Mouse (Mus musculus) layer of hippocampus, postnatal 10 days (tissue): ENCODE results near the gene Tmem150b. TPM values are rescaled to one million over a fixed set of nuclear protein-coding genes. Genes with fewer than 3 reads are reported as not detected.

Experiments used
- DNase-seq, 2 experiments: peaks; one replicate each; pipeline ENCODE4 v3.0.0; 2021; ENCODE audit warnings: low spot score in 2 of 2
- total RNA-seq, 2 experiments: library from RNA; stranded (reverse); gene quantifications; 2 replicates each; pipeline ENCODE4 v1.2.3; 2021

Tmem150b gene
- total RNA-seq, 2 experiments from 2014 or later: not detected

DNA sequence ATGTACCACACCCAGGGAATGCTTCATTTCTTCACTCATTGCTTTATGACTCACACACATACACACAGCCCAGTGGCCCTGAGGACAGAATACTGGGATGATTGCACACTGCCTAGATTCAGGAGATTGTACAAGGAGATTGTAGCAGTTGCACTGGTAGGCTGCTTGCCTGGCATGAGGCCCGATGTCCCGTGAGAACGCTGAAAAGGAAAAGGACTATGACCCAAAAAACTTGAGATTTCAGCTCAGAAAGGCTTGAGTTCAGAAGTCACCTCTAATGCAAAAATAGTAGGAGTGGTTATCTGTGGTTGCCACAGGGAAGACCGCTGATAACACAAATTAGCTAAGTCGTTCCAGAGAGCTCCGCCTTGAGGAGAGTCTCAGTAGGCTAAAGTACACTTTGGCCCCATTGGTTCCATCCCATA is 7.9 kb upstream of the Tmem150b start:
- DNase-seq: no peak

DNA sequence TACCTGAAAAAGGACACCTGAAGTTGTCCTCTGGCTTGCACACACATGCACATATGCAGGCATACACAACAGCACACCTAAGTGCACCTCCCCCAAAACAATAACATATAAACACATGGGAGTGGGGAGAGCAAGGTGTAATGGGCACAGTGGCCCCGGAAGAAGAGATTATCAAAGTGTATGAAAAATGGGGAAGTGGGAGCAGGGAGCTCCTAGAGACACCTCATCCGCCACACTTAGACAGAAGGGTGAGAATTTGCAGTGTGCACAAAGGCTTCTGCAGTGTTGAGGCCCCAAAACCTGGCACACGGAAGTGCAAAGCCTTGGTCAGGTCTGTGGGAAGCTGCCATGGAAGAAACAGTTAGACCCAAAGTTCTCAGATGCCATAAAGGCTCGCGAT is 6.0 kb upstream of the Tmem150b start:
- DNase-seq: no peak

DNA sequence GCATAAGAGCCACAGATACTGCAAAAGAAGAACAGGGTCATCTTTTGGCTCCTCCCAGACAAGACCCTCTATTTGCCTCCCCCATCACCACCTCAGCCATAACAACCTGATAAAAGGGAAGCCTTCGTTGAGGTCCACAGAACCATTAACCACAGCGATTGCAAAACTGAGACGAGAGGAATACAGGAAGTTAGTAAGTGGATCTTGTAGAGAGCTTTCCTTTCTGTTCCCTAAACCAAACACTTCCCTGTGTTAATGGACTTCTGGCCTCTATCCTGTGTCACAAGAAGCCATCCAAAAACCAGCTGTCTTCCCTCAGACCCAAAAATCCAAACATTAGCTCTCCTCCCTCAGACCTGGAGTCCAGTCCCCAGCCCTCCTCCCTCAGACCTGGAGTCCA is 690 bp downstream of the Tmem150b start:
- no peak for DNase-seq

DNA sequence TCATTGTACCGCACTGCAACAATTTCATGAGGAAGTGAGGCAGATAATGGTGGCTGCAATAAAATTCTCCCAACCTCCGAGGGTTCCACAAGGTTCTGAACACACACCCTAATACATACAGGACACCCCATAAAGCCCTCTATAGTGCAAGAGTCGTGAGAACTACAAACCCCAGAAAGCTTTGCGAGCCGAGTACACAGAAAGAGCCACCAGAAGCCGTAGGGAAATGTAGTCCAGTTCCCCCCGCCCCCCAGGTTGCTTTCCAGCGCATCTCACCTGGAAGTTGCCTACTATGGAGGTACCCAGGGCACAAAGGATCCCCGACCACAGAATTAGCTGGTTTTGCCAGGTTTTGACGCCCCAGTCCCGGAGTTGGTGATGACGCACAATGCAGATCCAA is 1.5 kb downstream of the Tmem150b start:
- DNase-seq: peak in 1 of 2 experiments; percentile 34

DNA sequence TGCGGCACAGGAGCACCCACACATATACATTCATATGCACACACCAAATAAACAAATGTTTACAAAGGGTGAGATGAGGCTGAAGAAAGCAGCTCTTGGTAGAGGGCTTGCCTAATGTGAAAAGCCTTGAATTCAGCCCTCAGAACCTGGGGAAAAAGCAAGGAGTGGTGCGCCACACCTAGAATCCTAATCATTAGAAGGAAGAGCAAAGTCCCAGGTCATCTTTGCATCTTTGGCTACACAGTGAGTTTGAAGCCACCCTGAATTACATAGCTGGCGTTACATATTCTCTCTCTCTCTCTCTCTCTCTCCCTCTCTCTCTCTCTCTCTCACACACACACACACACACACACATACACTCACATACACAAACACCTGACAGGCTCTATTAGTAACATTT is 5.8 kb downstream of the Tmem150b start:
- no peak for DNase-seq

DNA sequence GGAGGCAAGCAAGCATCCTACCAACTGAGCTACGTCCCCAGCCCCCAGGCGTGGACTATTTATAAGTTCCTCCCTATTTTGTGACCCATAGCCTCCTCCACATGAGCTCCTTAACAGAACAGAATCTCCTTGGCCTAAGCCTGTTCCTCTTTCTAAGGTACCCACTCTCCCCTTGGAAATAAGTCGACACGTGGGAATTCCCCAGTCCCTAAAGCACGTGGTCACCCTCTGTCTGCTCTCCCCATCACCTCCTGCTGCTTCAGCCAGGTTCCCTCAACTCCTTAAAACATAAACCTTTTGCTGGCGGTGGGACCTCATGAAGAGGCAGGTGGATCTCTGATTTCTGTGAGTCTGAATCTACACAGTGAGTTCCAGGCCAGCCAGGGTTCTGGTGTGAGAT is 8.1 kb downstream of the Tmem150b start:
- no peak for DNase-seq

DNA sequence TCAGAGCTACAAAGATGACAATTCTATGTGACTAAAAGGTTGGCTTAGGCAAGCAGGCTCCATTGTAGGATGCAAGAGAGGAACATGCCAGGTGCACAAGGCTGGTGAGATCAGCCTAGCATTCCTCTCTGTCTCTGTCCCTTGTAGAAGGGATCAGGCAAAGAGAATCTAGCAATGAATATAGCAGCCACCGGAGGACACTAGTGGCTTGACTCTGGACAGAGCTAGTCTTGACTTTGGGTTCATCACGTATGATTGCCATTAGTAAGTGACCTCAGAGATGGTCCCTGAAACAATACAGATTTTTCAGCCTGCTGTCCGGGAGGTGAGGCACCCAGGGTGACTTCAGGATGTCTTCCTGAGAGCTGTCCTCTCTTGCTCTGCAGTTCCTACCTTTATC is 12.5 kb downstream of the Tmem150b start:
- DNase-seq: no peak

DNA sequence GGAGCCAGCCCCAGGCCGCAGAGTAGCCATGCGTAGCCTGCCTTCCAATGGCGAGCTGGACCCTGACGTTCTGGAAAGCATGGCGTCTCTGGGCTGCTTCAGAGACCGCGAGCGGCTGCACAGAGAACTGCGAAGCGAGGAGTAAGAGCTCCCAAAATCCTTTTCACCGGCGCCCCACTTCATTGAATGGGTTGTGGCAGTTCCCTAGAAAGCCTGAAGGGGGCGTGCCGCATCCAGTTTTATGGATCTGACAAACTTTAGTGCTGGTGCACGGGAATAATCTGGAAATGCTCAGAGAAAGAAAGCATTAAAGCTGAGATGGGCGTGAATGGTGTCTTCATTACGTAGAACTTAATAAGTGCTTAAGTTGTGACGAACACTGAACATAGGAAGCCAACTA is 20.0 kb downstream of the Tmem150b start:
- peak; percentile 60 to 65 for DNase-seq

DNA sequence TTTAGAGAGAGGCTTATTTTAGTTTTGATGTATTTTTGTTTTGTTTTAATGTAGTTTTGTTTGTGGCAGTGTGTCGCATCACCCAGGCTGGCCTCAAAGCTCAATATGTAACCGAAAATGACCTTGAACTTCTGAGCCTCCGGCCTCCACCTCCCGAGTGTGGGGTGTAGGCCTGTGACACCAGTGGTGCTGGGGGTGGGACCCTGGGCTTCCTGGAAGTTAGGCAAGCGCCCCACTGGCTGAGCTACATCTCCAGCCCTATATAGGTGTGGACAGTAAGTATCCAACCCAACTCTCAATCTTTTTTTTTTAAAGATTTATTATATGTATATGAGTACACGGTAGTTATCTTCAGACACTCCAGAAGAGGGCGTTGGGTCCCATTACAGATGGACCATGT is 21.9 kb downstream of the Tmem150b start:
- no peak for DNase-seq

DNA sequence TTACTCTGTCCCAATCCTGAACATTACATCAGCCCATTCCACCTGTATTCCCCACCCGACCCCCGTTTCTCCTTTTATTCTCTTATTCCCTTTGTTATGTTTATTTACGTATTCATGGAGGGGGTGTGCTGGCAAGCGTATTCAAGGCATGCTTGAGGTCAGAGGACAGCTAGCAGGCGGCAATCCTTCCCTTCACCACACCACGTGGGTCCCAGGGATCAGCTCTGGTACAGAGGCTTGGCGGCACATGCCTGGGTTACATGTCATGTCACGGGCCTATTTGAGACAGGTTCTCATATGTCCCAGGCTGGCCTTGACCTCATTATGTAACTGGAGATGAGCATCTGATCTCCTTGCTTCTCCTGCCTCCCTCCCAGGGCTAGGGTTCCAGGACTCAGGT is 22.7 kb downstream of the Tmem150b start:
- DNase-seq: no peak

DNA sequence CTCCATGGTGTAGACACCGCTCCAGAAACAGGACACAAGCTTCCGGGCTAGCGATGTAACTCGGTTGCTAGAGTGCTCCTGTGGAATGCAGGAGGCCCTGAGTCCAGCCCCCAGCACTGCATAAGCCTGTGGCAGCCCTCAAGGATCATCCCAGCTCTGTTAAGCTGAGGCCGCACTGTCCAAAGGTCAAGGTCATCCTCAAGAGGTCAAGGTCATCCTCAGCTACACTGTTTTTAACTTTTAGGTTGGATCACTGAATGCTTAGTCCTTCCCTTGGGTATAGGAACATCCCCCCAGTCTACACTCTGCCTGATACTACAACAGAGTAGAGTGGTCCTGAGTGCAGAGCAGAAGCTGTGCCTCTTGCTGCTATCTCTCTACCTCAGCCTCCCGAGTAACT is 32.0 kb downstream of the Tmem150b start:
- no peak for DNase-seq

DNA sequence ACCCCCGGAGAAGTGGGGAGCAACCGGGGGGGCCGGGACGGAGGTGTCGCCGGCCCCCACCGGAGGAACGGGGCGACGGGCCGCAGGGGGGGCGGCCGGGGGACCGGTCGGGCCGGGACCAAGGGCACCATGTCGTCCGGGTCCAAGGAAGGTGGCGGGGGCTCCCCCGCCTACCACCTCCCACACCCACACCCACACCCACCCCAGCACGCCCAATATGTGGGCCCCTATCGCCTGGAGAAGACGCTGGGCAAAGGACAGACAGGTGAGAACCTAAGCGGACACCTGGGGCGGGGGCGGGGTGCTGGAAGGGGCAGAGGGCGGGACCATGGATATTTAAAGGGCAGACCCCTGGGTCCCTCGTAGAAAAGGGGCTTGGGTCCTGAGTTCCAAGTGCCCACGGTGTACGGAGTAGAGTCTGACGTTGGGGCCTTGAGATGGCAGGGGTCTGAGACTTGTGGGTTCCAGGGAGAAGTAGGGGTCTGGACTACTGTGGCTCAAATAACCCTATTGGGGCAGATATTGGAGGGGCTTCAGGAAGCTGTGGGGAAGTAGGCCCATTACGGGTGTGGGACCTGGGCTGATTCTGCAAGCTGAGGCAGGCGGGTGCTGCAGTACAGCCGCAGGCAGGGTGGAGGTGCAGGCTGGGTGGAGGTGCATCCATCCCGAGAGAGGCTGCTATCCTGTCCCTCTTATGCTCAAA is 33.9 kb downstream of the Tmem150b start:
- DNase-seq: peak; percentile 37 to 52

DNA sequence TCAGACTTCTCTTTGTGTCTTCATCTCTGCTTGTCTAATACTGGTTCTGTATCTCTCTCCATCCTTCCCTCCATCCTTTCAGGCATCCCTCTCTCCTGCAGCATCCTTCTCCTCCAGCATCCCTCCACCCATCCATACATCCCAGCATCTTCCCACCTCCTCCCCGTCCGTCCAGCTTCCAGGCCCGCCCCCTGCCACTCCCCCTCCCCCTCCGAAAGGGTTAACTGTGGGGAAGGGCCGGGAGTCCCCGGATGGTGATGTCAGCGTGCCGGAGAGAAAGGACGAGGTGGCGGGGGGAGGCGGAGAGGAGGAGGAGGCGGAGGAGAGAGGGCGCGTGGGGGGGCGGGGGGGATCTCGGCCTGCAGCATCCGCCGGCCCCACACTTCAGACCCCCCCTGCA is 34.7 kb downstream of the Tmem150b start, which contains the start of gene Brsk1:
Brsk1 (plus strand) TSS at position 218 of the 400 bp plus-strand sequence.
- peak; percentile 86 to 88 for DNase-seq

DNA sequence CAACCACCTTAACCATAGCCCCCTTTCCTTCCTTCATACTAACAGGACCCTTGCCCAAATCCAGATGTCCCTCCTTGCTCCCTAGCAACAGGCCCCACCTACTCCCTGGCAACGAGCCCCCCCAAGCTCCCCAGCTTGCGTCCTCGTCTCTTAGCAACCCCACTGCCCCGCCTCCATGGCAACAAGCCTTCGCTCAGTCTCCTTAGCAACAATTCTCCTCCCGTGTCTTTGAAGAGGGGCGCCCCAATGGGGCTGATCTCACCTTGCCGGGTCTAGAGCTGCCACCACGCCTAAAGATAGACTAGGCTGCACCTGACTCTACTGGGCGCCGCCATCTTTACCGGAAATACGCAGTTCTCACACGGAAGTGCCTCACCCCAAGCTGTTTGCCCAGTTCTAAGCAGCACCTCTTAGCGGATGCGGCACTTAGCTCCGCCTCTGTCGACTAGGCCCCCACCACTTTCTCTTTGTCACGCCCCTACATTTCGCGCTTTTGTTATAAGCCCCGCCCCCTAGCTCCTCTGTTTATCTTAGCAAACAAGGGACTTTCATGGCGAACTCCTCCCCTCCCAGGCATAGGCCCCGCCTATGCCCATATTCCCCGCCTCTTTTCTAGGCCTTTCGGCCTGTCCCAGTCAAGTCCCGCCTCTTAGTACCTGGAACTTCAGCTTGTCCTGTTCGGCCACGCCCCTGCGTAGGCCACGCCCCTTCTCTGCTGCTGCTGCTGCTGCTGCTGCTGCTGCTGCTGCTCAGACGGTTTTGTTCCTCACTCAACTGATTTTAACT is 40.2 kb downstream of the Tmem150b start, which contains the start of gene Hspbp1:
Hspbp1 (minus strand) TSS at position 437 of the 786 bp plus-strand sequence.
- peak; percentile 84 to 86 for DNase-seq

DNA sequence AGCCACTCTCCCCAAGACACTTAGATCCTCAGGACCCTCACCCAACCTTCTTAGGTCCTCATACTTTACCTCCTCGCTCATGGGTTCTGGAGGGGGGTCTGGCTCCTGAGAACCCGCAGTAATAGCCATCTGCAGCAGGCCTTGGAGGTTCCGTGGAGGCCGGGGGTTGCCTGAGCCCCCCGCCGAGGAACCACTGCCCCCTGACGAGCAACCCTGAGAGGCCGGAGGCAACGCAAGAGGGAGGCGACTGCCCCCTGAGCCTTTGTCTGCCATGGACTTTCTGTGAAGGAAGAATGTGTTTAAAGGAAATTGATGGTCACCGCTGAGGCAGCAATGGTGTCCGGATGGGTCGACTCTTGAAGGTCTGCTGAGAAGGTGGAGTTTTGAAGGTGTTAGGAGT is 40.8 kb downstream of the Tmem150b start:
- DNase-seq: peak in 1 of 2 experiments; percentile 34

DNA sequence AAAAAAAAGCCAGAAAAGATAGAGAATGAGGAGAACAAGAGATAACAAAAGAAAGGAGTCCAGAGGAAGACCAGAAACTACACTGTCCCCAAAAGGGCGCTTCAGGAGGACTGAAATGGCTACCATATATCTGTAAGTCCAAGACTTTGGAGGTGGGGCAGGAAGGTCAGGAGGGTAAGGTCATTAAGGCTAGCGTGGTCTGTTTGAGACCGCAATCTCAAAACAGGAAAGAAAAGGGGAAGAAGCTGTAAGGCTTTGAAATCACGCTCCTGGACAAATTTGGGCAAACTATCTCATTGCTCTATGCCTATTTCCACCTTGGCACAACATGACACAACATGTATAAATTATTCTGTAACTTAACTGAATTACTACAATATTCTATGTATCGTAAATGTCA is 41.7 kb downstream of the Tmem150b start:
- DNase-seq: no peak

DNA sequence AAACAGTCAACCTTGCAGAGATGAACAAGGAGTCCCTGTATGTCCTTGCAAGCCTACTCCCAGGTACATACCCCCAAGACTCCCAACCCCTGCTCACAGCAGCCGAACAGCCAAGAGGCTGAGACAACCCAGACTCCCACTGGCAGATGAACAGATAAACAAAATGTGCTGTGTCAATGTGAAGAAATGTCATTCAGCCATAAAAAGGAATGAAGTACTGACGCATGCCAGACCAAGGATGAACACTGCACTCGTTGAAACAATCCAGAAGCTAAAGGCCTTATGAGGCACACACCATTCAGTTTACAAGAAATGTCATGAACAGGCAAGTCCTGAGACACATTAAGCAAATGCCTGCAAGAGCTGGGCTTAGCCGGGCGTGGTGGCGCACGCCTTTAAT is 49.8 kb downstream of the Tmem150b start:
- no peak for DNase-seq

DNA sequence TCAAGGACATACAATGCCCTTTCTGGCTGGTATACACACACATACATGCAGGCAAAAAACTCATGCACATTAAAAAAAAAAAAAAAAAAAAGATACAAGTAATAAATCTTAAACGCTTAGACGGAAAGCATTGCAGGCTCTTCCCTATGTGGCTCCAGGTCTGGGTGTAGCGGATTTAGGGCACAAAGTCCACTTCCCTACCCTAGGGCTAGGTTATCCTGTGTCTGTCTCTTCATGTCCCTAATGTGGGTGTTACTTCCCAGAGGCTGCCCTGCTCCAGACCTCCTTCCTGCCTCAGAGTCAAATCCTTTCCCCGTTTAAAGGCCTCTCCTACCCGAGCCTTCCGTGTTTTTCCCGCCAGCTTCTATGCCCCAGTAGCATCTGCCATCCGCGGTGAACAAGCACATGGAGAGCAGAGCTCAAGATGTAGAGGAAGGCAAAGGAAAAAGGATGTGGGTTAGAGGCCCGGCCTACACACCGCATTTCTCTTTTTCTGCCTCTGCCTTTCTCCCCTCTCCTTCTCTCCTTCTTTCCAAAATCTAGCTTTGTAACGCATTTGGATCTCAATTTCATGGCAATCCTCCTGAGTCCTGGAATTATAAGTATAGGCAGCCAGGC is 50.8 kb downstream of the Tmem150b start:
- no peak for DNase-seq

DNA sequence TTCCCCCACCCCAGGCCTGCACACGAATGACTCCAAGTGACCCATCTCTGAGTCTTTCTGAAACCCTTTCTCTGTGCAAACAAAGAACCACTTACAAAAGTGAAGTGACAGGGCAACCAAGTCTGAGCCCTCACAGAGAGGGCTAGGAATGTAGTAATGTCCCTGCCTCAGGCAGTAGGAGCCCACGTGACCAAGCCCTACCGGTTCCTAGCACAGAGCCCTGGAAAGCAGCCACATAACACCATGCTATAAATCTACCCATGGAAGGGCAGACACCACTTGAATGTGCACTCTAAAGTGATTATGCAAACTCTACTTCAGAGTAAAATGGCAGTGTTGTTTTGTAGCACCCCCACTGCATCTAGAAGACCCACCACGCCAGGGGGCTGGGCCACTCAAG is 53.1 kb downstream of the Tmem150b start:
- no peak for DNase-seq

DNA sequence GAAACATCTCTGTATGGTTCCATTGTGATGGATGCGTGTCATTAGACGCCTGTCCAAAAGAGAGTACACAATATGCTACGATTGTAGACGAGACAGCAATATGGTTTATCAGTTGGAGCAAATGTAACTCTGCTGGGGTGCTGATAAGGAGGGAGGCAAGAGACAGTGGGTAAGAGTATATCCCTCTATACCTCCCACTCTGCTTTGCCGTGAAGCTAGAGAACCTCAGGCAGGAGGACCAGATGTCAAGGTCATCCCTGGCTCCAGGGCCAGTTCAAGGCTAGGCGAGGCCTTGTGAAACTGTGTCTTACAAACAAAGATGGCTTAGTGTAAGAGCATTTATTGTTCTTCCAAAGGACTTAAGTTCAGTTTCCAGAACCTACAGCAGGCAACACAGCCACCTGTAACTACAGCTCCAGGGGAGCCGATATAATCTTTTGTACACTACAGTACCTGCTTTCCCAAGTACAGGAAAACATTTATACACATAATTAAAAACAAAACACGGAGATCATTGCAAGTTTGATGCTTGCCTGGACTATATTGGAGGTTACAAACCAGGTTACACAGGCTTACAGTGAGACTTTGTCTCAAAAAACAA is 54.3 kb downstream of the Tmem150b start:
- DNase-seq: no peak

DNA sequence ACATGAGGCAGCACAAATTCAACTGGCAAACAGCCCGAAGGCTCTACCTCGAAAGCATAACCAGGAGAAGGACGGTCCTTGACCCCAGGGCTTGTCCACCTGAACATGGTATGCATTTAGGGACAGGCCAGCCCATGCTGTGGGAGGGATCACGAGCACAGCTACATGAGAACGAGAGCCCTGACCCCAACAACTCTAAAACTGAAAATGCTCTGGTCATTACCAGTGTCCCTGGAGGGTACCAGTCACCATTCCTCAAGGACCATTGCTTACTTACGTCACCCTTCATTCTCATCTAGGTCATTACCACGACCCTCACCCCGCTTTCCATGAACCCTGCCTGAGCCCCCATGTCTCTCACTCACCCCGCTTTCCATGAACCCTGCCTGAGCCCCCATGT is 55.9 kb downstream of the Tmem150b start:
- DNase-seq: no peak

DNA sequence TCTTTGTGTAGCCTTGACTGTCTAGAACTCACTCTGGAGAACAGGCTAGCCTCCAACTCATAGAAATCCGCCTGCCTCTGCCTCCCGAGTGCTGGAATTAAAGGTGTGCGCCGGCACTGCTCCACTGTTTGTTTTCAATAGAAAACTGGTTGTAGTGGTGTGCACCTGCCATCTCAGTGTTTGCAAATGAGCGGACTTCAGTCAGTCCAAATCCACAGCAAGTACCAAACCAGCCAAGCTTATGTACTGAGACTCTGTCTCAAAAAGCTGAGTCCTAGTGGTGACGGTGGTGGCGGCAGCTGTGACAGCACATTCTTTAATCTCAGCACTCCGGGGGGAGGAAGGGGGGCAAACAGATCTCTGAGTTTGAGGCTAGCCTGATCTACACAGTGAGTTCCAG is 56.5 kb downstream of the Tmem150b start:
- no peak for DNase-seq
